Mouse (Mus musculus) heart, embryonic 13.5 days (tissue): Measurements from ENCODE around the gene Ptgds. TPM values are rescaled to one million over a fixed set of nuclear protein-coding genes. Genes with fewer than 3 reads are reported as not detected.

Experiments used
- ATAC-seq: fragments of 200-750 bp; cut with Nextera tagmentation; 2 replicates; pipeline ENCODE4 v1.8.0; 2017; ENCODE audit warnings: moderate TSS enrichment; ENCODE audit not compliant: insufficient number of reproducible peaks, low FRiP score, low TSS enrichment; ENCODE audit errors: extremely low read depth
- H3K27ac ChIP-seq: fragments of 300-500 bp; sonication (generic); replicated peaks from 2 replicates; pipeline ENCODE4 v1.5.1; 2015; ENCODE audit warnings: moderate library complexity, mild to moderate bottlenecking, inconsistent platforms
- H3K27me3 ChIP-seq: fragments of 300-500 bp; sonication (generic); replicated peaks from 2 replicates; pipeline ENCODE4 v1.6.1; 2015; ENCODE audit warnings: mild to moderate bottlenecking, inconsistent platforms
- H3K36me3 ChIP-seq: fragments of 300-500 bp; sonication (generic); 2 replicates; pipeline ENCODE4 v1.6.1; 2015; ENCODE audit warnings: mild to moderate bottlenecking, inconsistent platforms
- H3K4me1 ChIP-seq: fragments of 300-500 bp; sonication (generic); 2 replicates; pipeline ENCODE4 v1.6.1; 2015; ENCODE audit warnings: inconsistent platforms
- H3K4me2 ChIP-seq: fragments of 300-500 bp; sonication (generic); 2 replicates; pipeline ENCODE4 v1.6.1; 2015; ENCODE audit warnings: inconsistent platforms, mild to moderate bottlenecking, moderate library complexity
- H3K4me3 ChIP-seq: fragments of 300-500 bp; sonication (generic); 2 replicates; pipeline ENCODE4 v1.5.1; 2015; ENCODE audit warnings: moderate library complexity, mild to moderate bottlenecking, inconsistent platforms
- H3K9ac ChIP-seq: fragments of 300-500 bp; sonication (generic); 2 replicates; pipeline ENCODE4 v1.6.1; 2015; ENCODE audit warnings: inconsistent platforms, mild to moderate bottlenecking, moderate library complexity
- H3K9me3 ChIP-seq: fragments of 300-500 bp; sonication (generic); 2 replicates; pipeline ENCODE4 v1.6.1; 2016; ENCODE audit warnings: inconsistent platforms
- WGBS: fragments of 180-500 bp; shearing (Covaris S2); methylation state at CpG from one replicate; pipeline ENCODE4 v1.1.7; 2015; ENCODE audit warnings: mixed read lengths; 5-methylcytosine and 5-hydroxymethylcytosine counted together
- polyA plus RNA-seq: library from polyadenylated mRNA; unstranded; fragments of >200 nt; fragmentation: Nextera tagmentation; extraction: Ambion mirVana; gene quantifications from 2 replicates; pipeline ENCODE4 v1.2.1, GENCODE M21; 2015

The Ptgds gene
- 19.8 and 20.7 TPM in 2 replicates for polyA plus RNA-seq

DNA sequence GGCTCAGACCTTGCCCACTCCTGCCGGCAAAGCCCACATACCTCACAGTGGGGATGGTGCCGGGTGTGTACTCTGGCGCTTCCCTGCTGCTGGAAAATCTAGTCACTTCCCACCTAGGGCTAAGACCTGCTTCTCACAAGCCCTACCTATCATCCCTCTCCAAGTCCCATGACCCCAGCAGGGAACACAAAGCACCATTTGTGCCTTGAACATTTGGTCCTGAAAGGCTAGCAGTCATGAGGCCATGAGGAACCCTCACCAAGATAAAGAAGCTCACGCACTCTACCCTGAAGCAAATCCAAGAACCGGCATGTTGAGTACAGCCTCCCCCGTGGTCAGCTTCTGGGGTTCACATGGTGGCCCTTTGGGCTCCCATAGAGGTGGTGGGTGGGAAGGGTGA is at the start of gene Ptgds:
TSS of gene Ptgds (minus strand) at position 78 of the 400 bp plus-strand sequence.
- no peak for ATAC-seq
- Histone ChIP-seq H3K27ac (peak within 1 kb of the TSS; percentile 86), H3K27me3 (no peaks in the 10 kb centered on the region), H3K36me3 (no peaks in the 10 kb centered on the region), H3K4me2 (peak within 1 kb of the TSS; percentile 24), H3K4me1 (peaks cover 40% of the 10 kb centered on the region), H3K9ac (peak within 1 kb of the TSS; percentile 44; the same call in 1 of the 2 replicates), H3K4me3 (no peak within 1 kb of the TSS), H3K9me3 (no peaks in the 10 kb centered on the region)
- 28% methylated on average over 6 of the region's 6 CpGs for WGBS

DNA sequence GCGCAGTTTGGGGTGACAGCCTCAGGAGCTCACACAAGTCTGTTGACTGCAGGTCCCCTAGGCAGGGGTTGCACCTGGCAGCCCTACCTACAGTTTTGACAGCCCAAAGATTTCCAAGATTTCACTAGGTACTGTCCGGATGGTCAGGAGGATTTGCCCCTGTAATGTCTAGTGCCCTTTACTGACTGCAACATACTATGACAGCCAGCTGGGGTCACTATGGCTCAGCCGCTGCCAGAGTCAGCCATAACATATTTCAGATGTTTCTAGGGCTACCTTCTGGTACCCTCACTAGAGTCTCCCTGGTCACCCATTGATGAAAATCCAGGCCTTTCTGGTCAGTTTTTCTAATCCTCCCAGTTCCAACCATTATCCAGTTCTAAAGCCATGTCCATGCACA is 40.1 kb upstream of the Ptgds start:
- H3K27ac ChIP-seq: no peak overlapping the region
- H3K9ac ChIP-seq: no peak overlapping the region
- peaks cover 10% of the 10 kb centered on the region for H3K36me3 ChIP-seq
- 61% methylated on average over 3 of the region's 3 CpGs for WGBS
- H3K4me3 ChIP-seq: no peak overlapping the region
- ATAC-seq: no peak
- H3K4me2 ChIP-seq: no peak overlapping the region
- H3K4me1 ChIP-seq: no peaks in the 10 kb centered on the region
- no peaks in the 10 kb centered on the region for H3K9me3 ChIP-seq
- H3K27me3 ChIP-seq: no peaks in the 10 kb centered on the region

DNA sequence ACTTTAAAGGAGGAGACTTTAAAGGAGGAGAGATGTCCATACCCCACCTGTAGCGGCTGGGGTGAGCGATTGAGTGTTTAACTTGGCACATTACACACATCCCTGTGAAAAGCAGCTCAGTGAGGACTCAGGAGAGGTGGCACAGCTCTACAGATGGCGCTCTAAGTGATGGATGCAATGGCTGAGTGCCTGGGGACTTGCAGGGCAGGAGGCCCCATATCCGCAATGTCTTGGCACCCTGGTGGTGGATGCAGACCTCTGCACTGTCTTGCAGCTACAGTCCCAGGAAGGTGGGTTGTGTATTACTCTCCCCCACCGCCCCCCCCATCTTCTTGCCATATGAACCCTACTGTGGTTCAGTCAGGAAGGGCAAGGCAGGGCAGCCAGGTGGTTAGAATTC is 37.1 kb upstream of the Ptgds start:
- H3K36me3 ChIP-seq: peaks cover 37% of the 10 kb centered on the region
- H3K4me3 ChIP-seq: no peak overlapping the region
- ATAC-seq: no peak
- no peaks in the 10 kb centered on the region for H3K9me3 ChIP-seq
- 35% methylated on average over 5 of the region's 5 CpGs for WGBS
- no peak overlapping the region for H3K9ac ChIP-seq
- H3K4me2 ChIP-seq: no peak overlapping the region
- H3K27me3 ChIP-seq: no peaks in the 10 kb centered on the region
- no peak overlapping the region for H3K27ac ChIP-seq
- H3K4me1 ChIP-seq: peaks cover 8% of the 10 kb centered on the region

- H3K4me1 ChIP-seq: peaks cover 18% of the 10 kb centered on the region
- no peak overlapping the region for H3K27ac ChIP-seq
- H3K4me2 ChIP-seq: no peak overlapping the region
- H3K4me3 ChIP-seq: no peak overlapping the region
- WGBS: 83% methylated on average over 4 of the region's 4 CpGs
- no peak overlapping the region for H3K9ac ChIP-seq
- no peaks in the 10 kb centered on the region for H3K9me3 ChIP-seq
- peaks cover 37% of the 10 kb centered on the region for H3K36me3 ChIP-seq
- no peaks in the 10 kb centered on the region for H3K27me3 ChIP-seq
- no peak for ATAC-seq
These were observed 36.0 kb upstream of the Ptgds start for GRCm38 (mm10) chr2:25505860-25506259.

DNA sequence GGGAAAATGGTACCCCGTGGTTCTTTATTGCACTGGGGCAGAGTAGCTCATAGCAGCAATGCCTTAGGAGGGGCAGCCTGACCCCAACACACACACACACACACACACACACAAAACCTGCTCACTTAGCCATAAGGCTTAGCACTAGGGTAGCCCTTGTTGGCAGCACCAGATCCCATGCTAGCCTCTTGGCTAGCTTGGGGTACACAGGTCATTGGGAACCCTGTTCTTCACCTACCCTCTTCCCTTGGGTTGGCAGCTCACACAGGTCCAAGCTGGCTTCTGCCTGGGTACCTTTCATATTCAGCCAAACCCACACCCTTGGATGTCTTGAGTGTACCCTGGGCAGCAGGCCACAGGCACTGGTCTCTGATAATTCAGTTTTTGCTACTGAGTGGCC is 35.2 kb upstream of the Ptgds start:
- 85% methylated on average over 1 of the region's 1 CpGs for WGBS
- no peaks in the 10 kb centered on the region for H3K27me3 ChIP-seq
- H3K27ac ChIP-seq: no peak overlapping the region
- H3K36me3 ChIP-seq: peaks cover 37% of the 10 kb centered on the region
- no peak overlapping the region for H3K4me2 ChIP-seq
- no peak overlapping the region for H3K4me3 ChIP-seq
- peaks cover 21% of the 10 kb centered on the region for H3K4me1 ChIP-seq
- no peak for ATAC-seq
- no peak overlapping the region for H3K9ac ChIP-seq
- H3K9me3 ChIP-seq: no peaks in the 10 kb centered on the region

DNA sequence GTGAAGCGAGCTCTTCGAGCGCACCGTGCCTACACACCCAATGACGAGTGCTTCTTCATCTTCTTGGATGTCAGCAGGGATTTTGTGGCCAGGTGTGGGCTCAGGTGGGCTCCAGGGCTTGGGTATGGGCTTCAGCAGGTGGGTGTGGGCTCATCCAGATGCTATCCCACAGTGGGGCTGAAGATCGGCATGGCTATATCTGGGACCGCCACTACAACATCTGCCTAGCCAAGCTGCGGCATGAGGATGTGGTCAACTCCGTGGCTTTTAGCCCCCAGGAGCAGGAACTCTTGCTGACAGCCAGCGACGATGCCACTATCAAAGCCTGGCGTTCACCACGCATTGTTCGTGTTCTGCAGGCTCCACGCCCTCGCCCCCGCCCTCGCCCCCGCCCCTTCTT is 34.7 kb upstream of the Ptgds start:
- 86% methylated on average over 19 of the region's 19 CpGs for WGBS
- Histone ChIP-seq H3K4me1 (peaks cover 23% of the 10 kb centered on the region), H3K9me3 (no peaks in the 10 kb centered on the region), H3K4me3 (no peak overlapping the region), H3K27me3 (no peaks in the 10 kb centered on the region), H3K4me2 (no peak overlapping the region), H3K27ac (no peak overlapping the region), H3K9ac (no peak overlapping the region), H3K36me3 (peaks cover 37% of the 10 kb centered on the region)
- no peak for ATAC-seq

GRCm38 (mm10) chr2:25502726-25503125 is 32.9 kb upstream of the Ptgds start:
- Histone ChIP-seq H3K27me3 (no peaks in the 10 kb centered on the region), H3K4me1 (peaks cover 28% of the 10 kb centered on the region), H3K4me2 (no peak overlapping the region), H3K9ac (no peak overlapping the region), H3K36me3 (peaks cover 37% of the 10 kb centered on the region), H3K4me3 (no peak overlapping the region), H3K9me3 (no peaks in the 10 kb centered on the region), H3K27ac (no peak overlapping the region)
- 77% methylated on average over 3 of the region's 3 CpGs for WGBS
- no peak for ATAC-seq

- Histone ChIP-seq H3K9ac (peak within 1 kb of the TSS; percentile 95), H3K27me3 (no peaks in the 10 kb centered on the region), H3K9me3 (no peaks in the 10 kb centered on the region), H3K36me3 (peaks cover 37% of the 10 kb centered on the region), H3K4me2 (peak within 1 kb of the TSS; percentile 96), H3K4me1 (peaks cover 30% of the 10 kb centered on the region), H3K27ac (peak within 1 kb of the TSS; percentile 70), H3K4me3 (peak within 1 kb of the TSS; percentile 79)
- no peak for ATAC-seq
- WGBS: 75% methylated on average over 20 of the region's 20 CpGs
These were observed 32.0 kb upstream of the Ptgds start, which contains the start of gene C8g for GRCm38 (mm10) chr2:25501593-25502486. Gene C8g (minus strand): TSS chr2:25501719.

GRCm38 (mm10) chr2:25500576-25501405 is 30.9 kb upstream of the Ptgds start, which contains the start of gene Fbxw5:
Gene Fbxw5 (plus strand): TSS chr2:25500750.
- peak within 1 kb of the TSS; percentile 95 for H3K9ac ChIP-seq
- H3K27me3 ChIP-seq: no peaks in the 10 kb centered on the region
- peaks cover 36% of the 10 kb centered on the region for H3K36me3 ChIP-seq
- no peaks in the 10 kb centered on the region for H3K9me3 ChIP-seq
- ATAC-seq: peak; percentile 70
- H3K4me1 ChIP-seq: peaks cover 30% of the 10 kb centered on the region
- peak within 1 kb of the TSS; percentile 96 for H3K4me2 ChIP-seq
- peak within 1 kb of the TSS; percentile 70 for H3K27ac ChIP-seq
- H3K4me3 ChIP-seq: peak within 1 kb of the TSS; percentile 79
- 2% methylated on average over 31 of the region's 44 CpGs for WGBS

DNA sequence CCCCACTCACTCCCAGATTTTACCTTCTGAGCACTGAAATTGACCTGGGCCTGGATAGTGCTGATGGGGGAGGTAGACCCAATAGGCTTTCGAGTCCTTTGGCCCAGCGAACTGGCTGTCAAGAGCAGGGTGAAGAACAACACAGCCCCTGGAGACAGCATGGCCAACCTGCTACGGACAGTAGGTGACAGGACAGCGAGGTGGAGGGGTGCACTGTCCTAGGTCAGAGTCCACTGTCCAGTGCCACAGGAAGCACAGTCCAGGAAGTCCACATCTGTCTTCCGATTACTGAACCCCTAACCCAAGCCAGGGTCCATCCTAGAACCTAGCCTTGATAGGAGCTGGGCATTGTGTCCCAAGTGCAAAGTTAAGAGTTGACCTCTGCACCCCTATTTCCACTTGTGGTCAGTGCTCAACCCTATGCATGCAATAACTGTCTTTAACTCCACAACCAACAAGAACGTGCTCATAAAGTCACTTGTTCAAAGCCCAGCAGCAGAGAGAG is 30.3 kb upstream of the Ptgds start:
- no peak for ATAC-seq

More for the DNA sequence above, 30.3 kb upstream of the Ptgds start:
- Histone ChIP-seq H3K4me3 (peak overlapping the region; percentile 79), H3K27ac (peak overlapping the region; percentile 54; the same call in 1 of the 2 replicates), H3K36me3 (peaks cover 29% of the 10 kb centered on the region), H3K9me3 (no peaks in the 10 kb centered on the region), H3K9ac (peak overlapping the region; percentile 95), H3K4me1 (peaks cover 30% of the 10 kb centered on the region), H3K4me2 (peak overlapping the region; percentile 96), H3K27me3 (no peaks in the 10 kb centered on the region)
- WGBS: 58% methylated on average over 6 of the region's 6 CpGs
